Mouse (Mus musculus) liver, embryonic 16.5 days (tissue): ENCODE measurements around the gene 4930402F06Rik. TPM values are rescaled to one million over a fixed set of nuclear protein-coding genes. Genes with fewer than 3 reads are reported as not detected.

ENCODE experiments used
- ATAC-seq: fragments of 200-750 bp; cut with Nextera tagmentation; 2 replicates; pipeline ENCODE4 v1.8.0; 2017; ENCODE audit warnings: low read depth, mild to moderate bottlenecking, moderate number of reproducible peaks, moderate library complexity
- H3K27ac ChIP-seq: fragments of 300-500 bp; sonication (generic); 2 replicates; pipeline ENCODE4 v1.5.1; 2014; ENCODE audit warnings: mild to moderate bottlenecking, low read length
- H3K27me3 ChIP-seq: fragments of 300-500 bp; sonication (generic); 2 replicates; pipeline ENCODE4 v1.6.1; 2014; ENCODE audit warnings: low read depth, low read length, mixed read lengths; ENCODE audit not compliant: control insufficient read depth, insufficient read depth
- H3K36me3 ChIP-seq: fragments of 300-500 bp; sonication (generic); 2 replicates; pipeline ENCODE4 v1.6.1; 2014; ENCODE audit warnings: mild to moderate bottlenecking; ENCODE audit not compliant: control insufficient read depth, insufficient read depth
- H3K4me1 ChIP-seq: fragments of 300-500 bp; sonication (generic); 2 replicates; pipeline ENCODE4 v1.6.1; 2014; ENCODE audit warnings: low read depth, low read length, mixed read lengths; ENCODE audit not compliant: control insufficient read depth
- H3K4me2 ChIP-seq: fragments of 300-500 bp; sonication (generic); 2 replicates; pipeline ENCODE4 v1.6.1; 2014; ENCODE audit warnings: low read depth, low read length, mixed read lengths
- H3K4me3 ChIP-seq: fragments of 300-500 bp; sonication (generic); 2 replicates; pipeline ENCODE4 v1.5.1; 2014; ENCODE audit warnings: low read depth, mild to moderate bottlenecking, low read length
- H3K9ac ChIP-seq: fragments of 300-500 bp; sonication (generic); 2 replicates; pipeline ENCODE4 v1.6.1; 2014; ENCODE audit warnings: low read depth, low read length
- H3K9me3 ChIP-seq: fragments of 300-500 bp; sonication (generic); replicated peaks from 2 replicates; pipeline ENCODE4 v1.6.1; 2016; ENCODE audit warnings: low read length; ENCODE audit not compliant: control insufficient read depth
- WGBS: fragments of 180-500 bp; shearing (Covaris S2); extraction: QIAGEN DNeasy Blood & Tissue Kit; methylation state at CpG from one replicate; pipeline ENCODE4 v1.1.7; 2014; ENCODE audit not compliant: insufficient replicate concordance; 5-methylcytosine and 5-hydroxymethylcytosine counted together
- polyA plus RNA-seq: library from polyadenylated mRNA; unstranded; fragments of >200 nt; fragmentation: Nextera tagmentation; extraction: Ambion mirVana; gene quantifications from 2 replicates; pipeline ENCODE4 v1.2.1, GENCODE M21; 2015

Gene 4930402F06Rik
- polyA plus RNA-seq, 1 experiment from 2014 or later: not detected

GRCm38 (mm10) chr2:35385441-35385871, 11.5 kb downstream of the 4930402F06Rik start:
- no peak overlapping the region for H3K4me3 ChIP-seq
- H3K9me3 ChIP-seq: no peaks in the 10 kb centered on the region
- no peak overlapping the region for H3K9ac ChIP-seq
- no peak overlapping the region for H3K27ac ChIP-seq
- WGBS: 59% methylated on average over 9 of the region's 9 CpGs
- no peak for ATAC-seq
- H3K4me2 ChIP-seq: no peak overlapping the region
- no peaks in the 10 kb centered on the region for H3K36me3 ChIP-seq
- H3K4me1 ChIP-seq: no peaks in the 10 kb centered on the region
- no peaks in the 10 kb centered on the region for H3K27me3 ChIP-seq

GRCm38 (mm10) chr2:35379306-35379705, 17.7 kb downstream of the 4930402F06Rik start:
- H3K4me2 ChIP-seq: no peak overlapping the region
- no peaks in the 10 kb centered on the region for H3K4me1 ChIP-seq
- no peak overlapping the region for H3K9ac ChIP-seq
- no peaks in the 10 kb centered on the region for H3K9me3 ChIP-seq
- H3K27ac ChIP-seq: no peak overlapping the region
- no peaks in the 10 kb centered on the region for H3K36me3 ChIP-seq
- no peaks in the 10 kb centered on the region for H3K27me3 ChIP-seq
- H3K4me3 ChIP-seq: no peak overlapping the region
- no peak for ATAC-seq
- WGBS: 62% methylated on average over 9 of the region's 9 CpGs

- H3K27ac ChIP-seq: no peak overlapping the region
- H3K4me1 ChIP-seq: no peaks in the 10 kb centered on the region
- no peaks in the 10 kb centered on the region for H3K9me3 ChIP-seq
- no peaks in the 10 kb centered on the region for H3K36me3 ChIP-seq
- ATAC-seq: no peak
- H3K4me3 ChIP-seq: no peak overlapping the region
- no peak overlapping the region for H3K9ac ChIP-seq
- H3K27me3 ChIP-seq: no peaks in the 10 kb centered on the region
- 12% methylated on average over 6 of the region's 6 CpGs for WGBS
- no peak overlapping the region for H3K4me2 ChIP-seq
Measured at GRCm38 (mm10) chr2:35377600-35377999, 19.4 kb downstream of the 4930402F06Rik start.

- no peaks in the 10 kb centered on the region for H3K27me3 ChIP-seq
- WGBS: 13% methylated on average over 3 of the region's 3 CpGs
- H3K4me2 ChIP-seq: no peak overlapping the region
- no peak overlapping the region for H3K4me3 ChIP-seq
- no peaks in the 10 kb centered on the region for H3K9me3 ChIP-seq
- H3K9ac ChIP-seq: no peak overlapping the region
- no peaks in the 10 kb centered on the region for H3K36me3 ChIP-seq
- no peak overlapping the region for H3K27ac ChIP-seq
- no peak for ATAC-seq
- no peaks in the 10 kb centered on the region for H3K4me1 ChIP-seq
Measured at GRCm38 (mm10) chr2:35373003-35373402, 24.0 kb downstream of the 4930402F06Rik start.

GRCm38 (mm10) chr2:35370686-35371085, 26.3 kb downstream of the 4930402F06Rik start:
- no peaks in the 10 kb centered on the region for H3K36me3 ChIP-seq
- no peak overlapping the region for H3K4me3 ChIP-seq
- H3K9me3 ChIP-seq: no peaks in the 10 kb centered on the region
- no peak overlapping the region for H3K27ac ChIP-seq
- H3K4me1 ChIP-seq: no peaks in the 10 kb centered on the region
- ATAC-seq: no peak
- H3K4me2 ChIP-seq: no peak overlapping the region
- H3K9ac ChIP-seq: no peak overlapping the region
- H3K27me3 ChIP-seq: no peaks in the 10 kb centered on the region

- no peak for ATAC-seq
- no peak within 1 kb of the TSS for H3K9ac ChIP-seq
- H3K4me1 ChIP-seq: no peaks in the 10 kb centered on the region
- H3K27ac ChIP-seq: no peak within 1 kb of the TSS
- H3K27me3 ChIP-seq: no peaks in the 10 kb centered on the region
- no peak within 1 kb of the TSS for H3K4me3 ChIP-seq
- WGBS: 73% methylated on average over 2 of the region's 2 CpGs
- no peaks in the 10 kb centered on the region for H3K36me3 ChIP-seq
- no peaks in the 10 kb centered on the region for H3K9me3 ChIP-seq
- no peak within 1 kb of the TSS for H3K4me2 ChIP-seq
Measured at GRCm38 (mm10) chr2:35367629-35368028, 29.3 kb downstream of the 4930402F06Rik start, which contains the start of gene 4930568D16Rik. 4930568D16Rik (minus strand) TSS chr2:35367729.

- H3K9ac ChIP-seq: no peak overlapping the region
- no peak overlapping the region for H3K27ac ChIP-seq
- H3K4me1 ChIP-seq: peaks cover 2% of the 10 kb centered on the region; the same call in 1 of the 2 replicates
- H3K27me3 ChIP-seq: no peaks in the 10 kb centered on the region; the same call in 1 of the 2 replicates
- H3K36me3 ChIP-seq: no peaks in the 10 kb centered on the region
- WGBS: 26% methylated on average over 5 of the region's 5 CpGs
- H3K4me3 ChIP-seq: no peak overlapping the region
- no peaks in the 10 kb centered on the region for H3K9me3 ChIP-seq
- ATAC-seq: peak; percentile 58
- H3K4me2 ChIP-seq: no peak overlapping the region
Measured at GRCm38 (mm10) chr2:35349184-35349583, 47.8 kb downstream of the 4930402F06Rik start.

- H3K27me3 ChIP-seq: no peaks in the 10 kb centered on the region; the same call in 1 of the 2 replicates
- WGBS: 33% methylated on average over 2 of the region's 2 CpGs
- no peaks in the 10 kb centered on the region for H3K36me3 ChIP-seq
- ATAC-seq: no peak
- H3K4me3 ChIP-seq: no peak overlapping the region
- no peaks in the 10 kb centered on the region for H3K9me3 ChIP-seq
- no peak overlapping the region for H3K9ac ChIP-seq
- no peak overlapping the region for H3K27ac ChIP-seq
- H3K4me2 ChIP-seq: no peak overlapping the region
- H3K4me1 ChIP-seq: peaks cover 6% of the 10 kb centered on the region; the same call in 1 of the 2 replicates
Measured at GRCm38 (mm10) chr2:35345984-35346383, 51.0 kb downstream of the 4930402F06Rik start.

GRCm38 (mm10) chr2:35342605-35343004, 54.4 kb downstream of the 4930402F06Rik start:
- Histone ChIP-seq H3K36me3 (no peaks in the 10 kb centered on the region), H3K4me2 (no peak overlapping the region), H3K9ac (no peak overlapping the region), H3K9me3 (no peaks in the 10 kb centered on the region), H3K4me1 (peaks cover 13% of the 10 kb centered on the region), H3K4me3 (no peak overlapping the region), H3K27me3 (no peaks in the 10 kb centered on the region), H3K27ac (no peak overlapping the region)
- no peak for ATAC-seq
- 43% methylated on average over 3 of the region's 3 CpGs for WGBS
